Mouse (Mus musculus) liver, adult 2 months (tissue): ENCODE measurements at regions not wholly inside any gene's neighbourhood (a gene's known extent, or its start where the extent isn't known, plus 50 kb on each side); places are given as distances from the start of the nearest gene placed in this dataset.

Experiments
- DNase-seq: peaks from one replicate; pipeline ENCODE4 v3.0.0-alpha.2; 2011; ENCODE audit warnings: low read depth, low spot score; ENCODE audit errors: extremely low read depth
- H3K27ac ChIP-seq: fragments of 200-500 bp; replicated peaks from 2 replicates; pipeline ENCODE4 v1.5.1; 2012; ENCODE audit warnings: low read depth, mild to moderate bottlenecking, control low read depth, inconsistent platforms, low read length; ENCODE audit not compliant: insufficient read depth
- H3K27me3 ChIP-seq: fragments of 200-500 bp; 2 replicates; pipeline ENCODE4 v1.6.1; 2012; ENCODE audit warnings: mild to moderate bottlenecking, moderate library complexity, low read length, inconsistent platforms; ENCODE audit not compliant: control insufficient read depth, insufficient read depth
- H3K36me3 ChIP-seq: fragments of 200-500 bp; 2 replicates; pipeline ENCODE4 v1.6.1; 2012; ENCODE audit warnings: low read length, inconsistent platforms; ENCODE audit not compliant: control insufficient read depth, insufficient read depth
- H3K4me1 ChIP-seq: fragments of 200-500 bp; 2 replicates; pipeline ENCODE4 v1.6.1; 2011; ENCODE audit warnings: low read length; ENCODE audit not compliant: control insufficient read depth, insufficient read depth
- H3K4me3 ChIP-seq: fragments of 200-500 bp; 2 replicates; pipeline ENCODE4 v1.5.1; 2011; ENCODE audit warnings: low read depth, mild to moderate bottlenecking, control low read depth, low read length, moderate library complexity; ENCODE audit not compliant: insufficient read depth
- H3K79me2 ChIP-seq: fragments of 200-500 bp; 2 replicates; pipeline ENCODE4 v1.6.1; 2012; ENCODE audit warnings: inconsistent platforms, mild to moderate bottlenecking, low read length, moderate library complexity; ENCODE audit not compliant: control insufficient read depth, insufficient read depth
- H3K9ac ChIP-seq: fragments of 200-500 bp; 2 replicates; pipeline ENCODE4 v1.6.1; 2012; ENCODE audit warnings: low read depth, mild to moderate bottlenecking, control low read depth, inconsistent platforms, low read length
- CTCF ChIP-seq: fragments of 200-500 bp; IDR thresholded peaks from 2 replicates; pipeline ENCODE4 v1.5.1; 2011; ENCODE audit warnings: low read depth, low read length, control low read depth
- POLR2A ChIP-seq: fragments of 200-500 bp; IDR thresholded peaks from 2 replicates; pipeline ENCODE4 v1.6.1; 2011; ENCODE audit warnings: low read length, control low read depth; ENCODE audit not compliant: insufficient read depth; ENCODE audit errors: extremely low read depth
- WGBS: fragments of 180-500 bp; shearing (Covaris S2); methylation state at CpG from one replicate; pipeline ENCODE4 v1.1.7; 2018; 5-methylcytosine and 5-hydroxymethylcytosine counted together

- Histone ChIP-seq H3K79me2 (no peaks in the 10 kb centered on the region), H3K27me3 (no peaks in the 10 kb centered on the region), H3K27ac (no peak overlapping the region), H3K4me3 (no peak overlapping the region), H3K9ac (no peak overlapping the region), H3K4me1 (no peaks in the 10 kb centered on the region), H3K36me3 (no peaks in the 10 kb centered on the region)
- 66% methylated on average over 3 of the region's 3 CpGs for WGBS
- TF ChIP-seq POLR2A (no peak), CTCF (no peak)
- DNase-seq = peak; percentile 8
Measured at GRCm38 (mm10) chr15:67767624-67768023, 1266.9 kb upstream of the Lrrc6 start.

GRCm38 (mm10) chr15:67759221-67759620 is 1258.5 kb upstream of the Lrrc6 start:
- no peak overlapping the region for H3K9ac ChIP-seq
- no peak overlapping the region for H3K27ac ChIP-seq
- 77% methylated on average over 4 of the region's 4 CpGs for WGBS
- no peak for TF ChIP-seq POLR2A
- TF ChIP-seq CTCF = no peak
- no peaks in the 10 kb centered on the region for H3K27me3 ChIP-seq
- no peaks in the 10 kb centered on the region for H3K79me2 ChIP-seq
- no peaks in the 10 kb centered on the region for H3K36me3 ChIP-seq
- no peaks in the 10 kb centered on the region for H3K4me1 ChIP-seq
- H3K4me3 ChIP-seq = no peak overlapping the region
- DNase-seq = no peak

- no peak for TF ChIP-seq POLR2A
- TF ChIP-seq CTCF = no peak
- no peak overlapping the region for H3K4me3 ChIP-seq
- H3K36me3 ChIP-seq = no peaks in the 10 kb centered on the region
- DNase-seq = no peak
- H3K27ac ChIP-seq = no peak overlapping the region
- H3K27me3 ChIP-seq = no peaks in the 10 kb centered on the region
- H3K4me1 ChIP-seq = no peaks in the 10 kb centered on the region
- H3K9ac ChIP-seq = no peak overlapping the region
- H3K79me2 ChIP-seq = no peaks in the 10 kb centered on the region
Measured at GRCm38 (mm10) chr15:67750582-67750981, 1249.9 kb upstream of the Lrrc6 start.

DNA sequence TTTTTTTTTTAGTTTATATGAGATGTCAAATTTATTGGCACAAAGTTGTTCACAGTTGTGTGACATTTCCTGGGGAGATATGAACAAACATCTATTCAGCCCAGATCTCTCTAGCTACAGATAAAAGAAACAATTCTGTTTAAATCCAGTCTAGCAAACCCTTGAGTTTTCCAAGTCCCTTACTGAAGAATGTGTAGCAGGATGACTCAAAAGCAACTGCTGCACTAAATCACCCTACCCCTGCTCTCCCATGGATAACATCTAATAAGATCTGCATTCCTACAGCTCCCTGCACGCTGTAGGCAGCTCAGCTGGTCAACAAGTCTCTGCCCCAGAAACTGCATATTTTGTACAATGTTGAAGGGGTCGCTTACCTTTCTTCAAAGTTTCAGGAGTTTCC is 1242.6 kb upstream of the Lrrc6 start:
- DNase-seq = no peak
- Histone ChIP-seq H3K4me3 (no peak overlapping the region), H3K9ac (no peak overlapping the region), H3K79me2 (no peaks in the 10 kb centered on the region), H3K27ac (no peak overlapping the region), H3K36me3 (no peaks in the 10 kb centered on the region), H3K4me1 (no peaks in the 10 kb centered on the region), H3K27me3 (no peaks in the 10 kb centered on the region)
- TF ChIP-seq POLR2A (no peak), CTCF (no peak)
- 58% methylated on average over 2 of the region's 2 CpGs for WGBS

- 64% methylated on average over 1 of the region's 1 CpGs for WGBS
- no peaks in the 10 kb centered on the region for H3K36me3 ChIP-seq
- no peaks in the 10 kb centered on the region for H3K27me3 ChIP-seq
- no peaks in the 10 kb centered on the region for H3K79me2 ChIP-seq
- DNase-seq = peak; percentile 28
- no peaks in the 10 kb centered on the region for H3K4me1 ChIP-seq
- no peak overlapping the region for H3K9ac ChIP-seq
- no peak overlapping the region for H3K4me3 ChIP-seq
- TF ChIP-seq CTCF (no peak), POLR2A (no peak)
- no peak overlapping the region for H3K27ac ChIP-seq
Measured at GRCm38 (mm10) chr15:67732988-67733387, 1232.3 kb upstream of the Lrrc6 start.

GRCm38 (mm10) chr15:67729492-67729891 is 1228.8 kb upstream of the Lrrc6 start:
- no peaks in the 10 kb centered on the region for H3K4me1 ChIP-seq
- H3K9ac ChIP-seq = no peak overlapping the region
- H3K79me2 ChIP-seq = no peaks in the 10 kb centered on the region
- H3K36me3 ChIP-seq = no peaks in the 10 kb centered on the region
- TF ChIP-seq CTCF (no peak), POLR2A (no peak)
- H3K4me3 ChIP-seq = no peak overlapping the region
- no peaks in the 10 kb centered on the region for H3K27me3 ChIP-seq
- no peak for DNase-seq
- WGBS = 91% methylated on average over 8 of the region's 8 CpGs
- no peak overlapping the region for H3K27ac ChIP-seq

- TF ChIP-seq POLR2A = no peak
- TF ChIP-seq CTCF = no peak
Measured at GRCm38 (mm10) chr15:67725239-67725638, 1224.5 kb upstream of the Lrrc6 start.

More at GRCm38 (mm10) chr15:67725239-67725638, 1224.5 kb upstream of the Lrrc6 start:
- H3K9ac ChIP-seq = no peak overlapping the region
- H3K4me1 ChIP-seq = no peaks in the 10 kb centered on the region
- WGBS = 76% methylated on average over 5 of the region's 5 CpGs
- H3K27me3 ChIP-seq = no peaks in the 10 kb centered on the region
- H3K4me3 ChIP-seq = no peak overlapping the region
- no peak for DNase-seq
- no peak overlapping the region for H3K27ac ChIP-seq
- H3K36me3 ChIP-seq = no peaks in the 10 kb centered on the region
- no peaks in the 10 kb centered on the region for H3K79me2 ChIP-seq
